Mouse (Mus musculus): ENCODE data around the gene Slc25a45.

- TF ChIP-seq CTCF (IDR thresholded peaks at IDR 0.05; ENCODE audit: borderline replicate concordance, control insufficient read depth, extremely low read depth, insufficient read depth, low read length, poor library complexity) (no peak), POLR2A (IDR thresholded peaks at IDR 0.05; ENCODE audit: control insufficient read depth, extremely low read depth, insufficient read depth, low read length, poor library complexity) (no peak)
Observed at GRCm38 (mm10) chr19:5879735-5880134, 2.1 kb downstream of the Slc25a45 start.

All from thymus, adult 2 months (tissue).